Mouse (Mus musculus) left cerebral cortex, postnatal 25 days (tissue): Measurements from ENCODE around the gene Dusp27. TPM values are rescaled to one million over a fixed set of nuclear protein-coding genes. Genes with fewer than 3 reads are reported as not detected.
"Not testable (repeated sequence)": the region's sequence is repeated elsewhere in the genome, so short reads cannot be mapped to it uniquely, and the experiment has no call there.

Experiments used
- DNase-seq, 2 experiments: peaks; one replicate each; pipeline ENCODE4 v3.0.0; 2022; ENCODE audit warnings: low spot score in 2 of 2, mixed read lengths in 1 of 2
- intact Hi-C: fragments of 180-260 bp; cut with DNase I; formaldehyde crosslinking; loops from one replicate; pipeline ENCODE4 v1.15.1; 2025
- total RNA-seq, 2 experiments: library from RNA; stranded (reverse); gene quantifications; 2 replicates each; pipeline ENCODE4 v1.2.3; 2021

Gene Dusp27
- total RNA-seq, 2 experiments from 2014 or later, result 0.21 TPM

DNA sequence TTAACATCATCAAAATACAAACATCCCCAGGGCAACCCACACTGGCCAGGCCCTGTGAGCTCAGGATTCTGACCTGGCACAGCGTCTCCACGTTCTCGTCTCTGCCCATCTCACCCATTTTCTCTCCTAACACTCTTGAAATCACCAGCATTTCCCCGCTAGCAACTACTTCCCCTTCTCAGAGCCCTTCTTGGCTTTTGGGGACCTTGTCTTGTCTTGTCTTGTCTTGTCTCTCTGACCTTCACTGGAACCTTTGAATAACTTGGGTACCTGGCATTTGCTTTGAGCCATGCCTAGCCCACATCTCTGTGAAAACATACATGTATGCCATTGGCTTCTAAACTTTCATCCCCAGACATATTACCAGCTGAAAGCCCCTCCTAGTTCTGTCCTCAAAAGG lies 21.7 kb upstream of the Dusp27 start:
- no peak for DNase-seq

GRCm38 (mm10) chr1:166147657-166148056 lies 19.9 kb upstream of the Dusp27 start:
- intact Hi-C loops, result no loop called here
- no peak for DNase-seq

More for the DNA sequence above, 21.7 kb upstream of the Dusp27 start:
- intact Hi-C loops, result no loop called here

DNA sequence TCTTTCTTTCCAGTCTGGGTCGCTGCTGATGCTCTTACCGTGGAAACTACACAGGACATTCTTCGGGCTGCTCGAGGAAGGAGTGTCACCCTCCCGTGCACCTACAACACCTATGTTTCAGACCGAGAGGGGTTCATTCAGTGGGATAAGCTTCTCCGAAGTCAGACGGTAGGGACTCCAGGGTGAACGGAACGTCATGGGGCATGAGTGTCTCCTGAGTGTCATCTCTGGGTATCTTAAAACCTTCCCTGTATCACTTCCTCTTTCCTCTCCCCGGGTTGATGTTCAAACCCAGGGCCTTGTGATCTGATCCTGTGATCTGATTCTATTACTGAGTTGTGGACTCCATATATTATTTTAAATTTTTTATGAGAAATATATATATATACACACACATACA lies 18.9 kb upstream of the Dusp27 start:
- intact Hi-C loops, result no loop called here
- DNase-seq, result no peak

DNA sequence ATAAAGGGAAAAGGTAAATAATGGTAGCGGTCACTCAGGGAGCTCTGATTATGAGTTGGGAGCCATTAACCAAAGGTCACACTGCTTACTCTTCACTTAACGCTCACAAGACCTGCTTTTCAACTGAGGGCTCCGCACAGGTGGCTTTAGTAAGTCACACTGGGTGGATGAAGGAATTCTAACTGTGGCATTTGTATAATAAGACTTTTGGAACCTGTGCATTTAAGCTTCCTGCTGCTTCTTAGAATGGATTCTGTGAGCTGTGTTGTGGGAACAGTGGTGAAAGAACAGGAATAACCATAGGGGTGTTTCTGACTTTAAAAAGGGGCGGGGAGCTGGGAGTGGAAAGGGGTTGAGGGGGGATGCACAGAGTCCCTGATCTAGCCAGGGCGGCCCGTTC lies 14.6 kb upstream of the Dusp27 start:
- intact Hi-C loops, result no loop called here
- DNase-seq, result no peak

DNA sequence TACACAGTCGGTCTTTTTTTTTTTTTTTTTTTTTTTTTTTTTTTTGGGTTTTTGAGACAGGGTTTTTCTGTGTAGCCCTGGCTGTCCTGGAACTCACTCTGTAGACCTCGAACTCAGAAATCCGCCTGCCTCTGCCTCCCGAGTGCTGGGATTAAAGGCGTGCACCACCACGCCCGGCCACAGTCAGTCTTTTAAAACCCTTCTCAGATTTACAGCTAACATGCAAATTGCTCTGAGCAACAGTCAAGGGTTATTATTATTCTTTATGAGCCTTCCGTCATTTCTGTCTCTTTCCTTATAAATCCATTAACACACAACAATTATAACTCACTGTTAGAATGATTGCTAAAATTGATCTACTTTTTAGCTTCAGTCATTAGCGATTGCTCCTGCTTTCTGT lies 14.1 kb upstream of the Dusp27 start:
- DNase-seq, intact Hi-C loops: not testable (repeated sequence)

GRCm38 (mm10) chr1:166139620-166140184 lies 12.0 kb upstream of the Dusp27 start:
- DNase-seq, result no peak
- intact Hi-C loops, result no loop called here

GRCm38 (mm10) chr1:166139113-166139512 lies 11.4 kb upstream of the Dusp27 start:
- intact Hi-C loops, result no loop called here

DNA sequence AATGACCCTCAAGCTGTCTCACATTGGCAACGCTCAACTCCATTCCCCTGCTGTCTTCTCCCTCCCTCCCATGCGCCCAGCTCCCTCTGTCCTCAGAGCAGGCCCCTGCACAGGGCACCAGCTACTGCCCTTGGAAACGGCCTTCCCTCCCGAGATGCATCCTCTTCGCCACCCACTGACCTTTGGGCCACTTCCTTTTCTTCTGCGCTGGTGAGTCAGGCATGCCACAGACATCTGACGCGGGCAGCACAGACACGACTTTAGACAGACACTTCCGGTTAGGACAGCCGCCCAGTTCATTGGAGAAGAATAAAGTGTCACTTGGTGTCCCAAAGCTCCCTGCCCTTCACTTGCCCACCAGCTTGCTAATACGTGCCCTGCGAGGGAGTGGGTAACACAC lies 10.4 kb upstream of the Dusp27 start:
- intact Hi-C loops, result no loop called here
- peak in 1 of 2 experiments; percentile 33 for DNase-seq

More at GRCm38 (mm10) chr1:166139113-166139512, 11.4 kb upstream of the Dusp27 start:
- no peak for DNase-seq

DNA sequence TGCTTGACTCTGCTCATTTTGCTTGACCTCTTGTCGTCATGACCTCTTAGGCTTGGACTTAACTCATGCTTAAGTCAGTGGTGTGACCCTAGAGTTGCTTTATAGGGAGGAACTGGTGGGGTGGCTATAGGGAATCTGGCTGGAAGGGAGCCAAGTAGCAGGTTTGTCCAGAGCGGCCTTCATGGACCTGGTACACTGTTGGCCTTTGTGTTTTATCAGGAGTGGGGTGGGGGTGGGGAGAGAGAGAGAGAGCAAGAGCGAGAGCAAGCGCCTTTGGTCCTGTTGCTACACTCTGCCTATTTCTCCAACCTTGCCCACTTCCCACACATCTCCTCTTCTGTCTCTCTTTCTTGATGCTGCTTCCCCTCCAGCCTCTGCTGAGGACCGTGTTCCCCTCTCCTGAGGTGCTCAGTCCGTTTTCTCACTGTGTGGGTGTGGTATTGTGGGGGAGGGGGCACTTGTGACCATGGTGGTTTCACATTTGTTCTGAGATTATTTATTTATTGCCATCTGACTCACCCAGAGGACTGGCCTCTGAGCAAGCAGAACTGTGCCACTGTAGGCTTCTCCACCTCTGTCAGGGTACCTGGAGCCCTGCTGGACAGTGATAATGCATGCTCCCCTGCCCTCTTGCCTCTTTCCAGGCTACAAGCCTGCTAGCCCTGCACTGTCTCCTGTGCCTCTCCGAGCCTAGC lies 9.7 kb upstream of the Dusp27 start:
- intact Hi-C loops, result no loop called here

DNA sequence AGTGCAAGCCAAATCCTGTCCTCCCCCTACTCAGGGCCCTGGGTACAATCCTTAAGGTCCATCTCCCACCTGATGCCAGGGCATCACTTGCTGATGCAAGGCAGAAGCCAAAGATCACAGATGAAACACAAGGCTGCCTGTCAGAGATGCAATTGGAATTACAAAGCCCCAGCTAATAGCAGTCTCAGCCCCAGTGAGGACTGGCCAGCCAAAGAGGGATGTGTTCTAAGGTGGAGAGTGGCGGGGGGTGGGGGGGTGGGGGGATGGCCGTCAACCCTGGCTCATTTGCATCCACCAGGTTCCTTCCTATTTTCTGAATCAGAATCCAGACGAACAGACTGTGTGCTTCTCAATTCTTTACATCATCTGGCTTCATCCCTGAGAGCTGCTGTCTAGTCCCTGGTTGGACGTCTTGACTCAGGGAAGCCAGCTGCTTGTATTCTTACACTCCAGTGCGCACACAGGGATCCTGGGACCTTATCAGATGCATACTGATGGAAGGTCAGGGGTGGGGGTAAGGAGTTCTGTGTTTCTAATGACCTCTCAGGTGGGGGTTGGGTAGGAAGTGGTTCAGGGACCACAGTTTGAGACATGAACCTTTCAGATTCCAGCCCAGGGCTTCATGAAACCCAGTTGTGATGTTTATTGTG lies 7.5 kb upstream of the Dusp27 start:
- intact Hi-C loops, result no loop called here
- no peak for DNase-seq

More for the DNA sequence above, 9.7 kb upstream of the Dusp27 start:
- DNase-seq, result no peak

GRCm38 (mm10) chr1:166132367-166132766 lies 4.6 kb upstream of the Dusp27 start:
- intact Hi-C loops, result no loop called here
- no peak for DNase-seq

GRCm38 (mm10) chr1:166130224-166130860 lies 2.6 kb upstream of the Dusp27 start, which contains the start of gene Gpa33:
Gpa33 (plus strand) TSS chr1:166130238.
- intact Hi-C loops, result no loop called here
- no peak for DNase-seq

DNA sequence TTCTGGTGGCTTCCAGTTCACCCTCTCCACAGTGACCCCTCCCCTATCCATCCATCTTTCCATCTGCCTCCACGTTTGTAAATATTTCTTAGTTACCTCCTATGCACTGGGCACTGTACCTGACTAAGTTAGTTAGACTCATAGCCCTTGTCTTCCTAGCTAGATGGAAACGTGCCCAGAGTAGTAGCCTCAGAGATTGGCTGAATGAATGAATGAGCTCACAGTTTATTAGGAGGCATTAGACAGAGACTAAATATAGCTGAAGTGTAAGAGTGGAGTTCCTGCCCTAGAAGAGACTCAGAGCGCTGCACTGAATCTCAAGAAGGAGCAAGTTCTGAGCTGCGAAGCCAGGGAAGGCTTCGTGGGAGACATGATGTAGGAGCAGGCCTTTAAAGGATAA lies 829 bp upstream of the Dusp27 start:
- intact Hi-C loops, result no loop called here
- DNase-seq, result no peak

- no peak for DNase-seq
- intact Hi-C loops, result no loop called here
These were observed 927 bp downstream of the Dusp27 start for GRCm38 (mm10) chr1:166126795-166127194.

- no peak for DNase-seq
- intact Hi-C loops, result no loop called here
These were observed 1.4 kb downstream of the Dusp27 start for GRCm38 (mm10) chr1:166126290-166126689.

GRCm38 (mm10) chr1:166124932-166125593 lies 2.7 kb downstream of the Dusp27 start:
- intact Hi-C loops, result no loop called here
- DNase-seq, result no peak

DNA sequence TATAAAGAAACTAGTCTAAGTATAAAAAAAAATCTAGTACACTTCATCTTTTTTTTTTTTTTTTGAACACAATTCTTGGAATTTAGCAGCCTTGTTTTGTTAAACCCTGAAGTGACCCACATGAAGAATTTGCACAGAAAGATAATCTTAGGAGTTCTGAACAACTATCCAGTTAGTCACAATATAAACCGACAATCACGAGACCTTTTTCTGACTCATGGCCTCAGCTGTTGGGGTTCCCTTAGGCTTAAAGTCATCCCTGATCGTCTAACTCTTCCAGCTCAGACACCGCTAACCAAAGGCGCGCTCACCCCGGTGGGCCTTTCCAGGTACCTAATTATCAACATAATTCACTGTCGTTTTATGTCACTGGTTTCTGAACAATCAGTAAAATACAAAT lies 4.0 kb downstream of the Dusp27 start:
- DNase-seq, result no peak
- intact Hi-C loops, result no loop called here

- no peak for DNase-seq
- intact Hi-C loops, result no loop called here
These were observed 4.7 kb downstream of the Dusp27 start for GRCm38 (mm10) chr1:166123045-166123444.

GRCm38 (mm10) chr1:166122114-166122513 lies 5.6 kb downstream of the Dusp27 start:
- intact Hi-C loops, result no loop called here
- DNase-seq, result no peak
